11 mouse cellular contexts compared by ENCODE assay signal in genomic region chr9:121819771-121820471, GRCm38 (mm10). TPM values are rescaled to one million over a fixed set of nuclear protein-coding genes. Genes with fewer than 3 reads are reported as not detected.
A peak's percentile ranks its signal among the peaks of the same experiment; 100 is the strongest.
DNase-seq lines count a peak whose midpoint lies in the region; ATAC-seq and TF ChIP-seq lines count a peak whose summit lies in the region.
"Had no signal": no experiment of that assay in that cellular context is flagged by ENCODE, and none has a peak within 500 bp of the region (broad histone marks: within the 10 kb centered on the region; RNA-seq: fewer than 3 reads in every experiment).

No protein-coding gene starts in this region.

- H3K4me1 ChIP-seq in hindbrain, embryonic 13.5 days (replicated peaks): peaks cover 29% of the 10 kb centered on the region
- H3K4me1 ChIP-seq in hindbrain, embryonic 12.5 days: peaks cover 17% of the 10 kb centered on the region
- peaks cover 31% of the 10 kb centered on the region for H3K4me1 ChIP-seq in neural tube, embryonic 15.5 days
- peaks cover 12% of the 10 kb centered on the region for H3K4me1 ChIP-seq in embryonic facial prominence, embryonic 13.5 days
- no peaks in the 10 kb centered on the region for H3K4me1 ChIP-seq in stomach, postnatal 0 days (replicated peaks; ENCODE audit: control insufficient read depth, insufficient read depth)
- H3K4me1 ChIP-seq: liver, embryonic 15.5 days had no signal

- WGBS in hindbrain, embryonic 13.5 days: 55% methylated on average over 7 of the region's 7 CpGs
- 64% methylated on average over 7 of the region's 7 CpGs for WGBS in hindbrain, embryonic 12.5 days
- 51% methylated on average over 7 of the region's 7 CpGs for WGBS in neural tube, embryonic 15.5 days
- WGBS in embryonic facial prominence, embryonic 13.5 days: 38% methylated on average over 7 of the region's 7 CpGs
- WGBS in stomach, postnatal 0 days: 37% methylated on average over 7 of the region's 7 CpGs

- no peak for TF ChIP-seq EP300 in stomach, postnatal 0 days (optimal IDR thresholded peaks at IDR 0.05)

- no peaks in the 10 kb centered on the region for H3K27me3 ChIP-seq in hindbrain, embryonic 13.5 days
- H3K27me3 ChIP-seq in hindbrain, embryonic 12.5 days: no peaks in the 10 kb centered on the region
- H3K27me3 ChIP-seq in neural tube, embryonic 15.5 days (replicated peaks): no peaks in the 10 kb centered on the region
- H3K27me3 ChIP-seq in embryonic facial prominence, embryonic 13.5 days: no peaks in the 10 kb centered on the region
- no peaks in the 10 kb centered on the region for H3K27me3 ChIP-seq in stomach, postnatal 0 days (ENCODE audit: control insufficient read depth, insufficient read depth, low read length)
- H3K27me3 ChIP-seq: liver, embryonic 15.5 days had no signal

- H3K4me3 ChIP-seq in hindbrain, embryonic 13.5 days: no peak overlapping the region
- no peak overlapping the region for H3K4me3 ChIP-seq in hindbrain, embryonic 12.5 days
- H3K4me3 ChIP-seq in neural tube, embryonic 15.5 days (replicated peaks): no peak overlapping the region
- H3K4me3 ChIP-seq in embryonic facial prominence, embryonic 13.5 days: no peak overlapping the region
- no peak overlapping the region for H3K4me3 ChIP-seq in stomach, postnatal 0 days (ENCODE audit: low read depth, low read length)
- H3K4me3 ChIP-seq: liver, embryonic 15.5 days had no signal

- no peaks in the 10 kb centered on the region for H3K9me3 ChIP-seq in hindbrain, embryonic 13.5 days
- H3K9me3 ChIP-seq in hindbrain, embryonic 12.5 days (replicated peaks): no peaks in the 10 kb centered on the region
- no peaks in the 10 kb centered on the region for H3K9me3 ChIP-seq in neural tube, embryonic 15.5 days (replicated peaks)
- no peaks in the 10 kb centered on the region for H3K9me3 ChIP-seq in embryonic facial prominence, embryonic 13.5 days
- H3K9me3 ChIP-seq in stomach, postnatal 0 days (ENCODE audit: control insufficient read depth, low read length): no peaks in the 10 kb centered on the region
- H3K9me3 ChIP-seq: liver, embryonic 15.5 days had no signal

- H3K9ac ChIP-seq in hindbrain, embryonic 13.5 days: no peak overlapping the region
- H3K9ac ChIP-seq in hindbrain, embryonic 12.5 days: no peak overlapping the region
- H3K9ac ChIP-seq in neural tube, embryonic 15.5 days (replicated peaks): no peak overlapping the region
- peak overlapping the region; percentile 54; the same call in 1 of the 2 replicates for H3K9ac ChIP-seq in embryonic facial prominence, embryonic 13.5 days
- H3K9ac ChIP-seq in stomach, postnatal 0 days (ENCODE audit: low read length): no peak overlapping the region
- H3K9ac ChIP-seq: liver, embryonic 15.5 days had no signal

- H3K36me3 ChIP-seq in hindbrain, embryonic 13.5 days: no peaks in the 10 kb centered on the region
- no peaks in the 10 kb centered on the region for H3K36me3 ChIP-seq in hindbrain, embryonic 12.5 days
- no peaks in the 10 kb centered on the region for H3K36me3 ChIP-seq in neural tube, embryonic 15.5 days
- H3K36me3 ChIP-seq in embryonic facial prominence, embryonic 13.5 days: no peaks in the 10 kb centered on the region
- H3K36me3 ChIP-seq in stomach, postnatal 0 days (ENCODE audit: control insufficient read depth, insufficient read depth, low read length): no peaks in the 10 kb centered on the region
- H3K36me3 ChIP-seq: liver, embryonic 15.5 days had no signal

- H3K27ac ChIP-seq in hindbrain, embryonic 13.5 days: peak overlapping the region; percentile 36
- H3K27ac ChIP-seq in hindbrain, embryonic 12.5 days: no peak overlapping the region
- peak overlapping the region; percentile 28; the same call in 1 of the 2 replicates for H3K27ac ChIP-seq in neural tube, embryonic 15.5 days (replicated peaks)
- H3K27ac ChIP-seq in embryonic facial prominence, embryonic 13.5 days: peak overlapping the region; percentile 82
- H3K27ac ChIP-seq in stomach, postnatal 0 days (replicated peaks): peak overlapping the region; percentile 73
- H3K27ac ChIP-seq: liver, embryonic 15.5 days had no signal

- H3K4me2 ChIP-seq in hindbrain, embryonic 13.5 days: no peak overlapping the region
- H3K4me2 ChIP-seq in hindbrain, embryonic 12.5 days (replicated peaks): no peak overlapping the region
- no peak overlapping the region for H3K4me2 ChIP-seq in neural tube, embryonic 15.5 days
- H3K4me2 ChIP-seq in embryonic facial prominence, embryonic 13.5 days: no peak overlapping the region
- H3K4me2 ChIP-seq in stomach, postnatal 0 days (replicated peaks; ENCODE audit: low read depth): no peak overlapping the region
- H3K4me2 ChIP-seq: liver, embryonic 15.5 days had no signal

- ATAC-seq in hindbrain, embryonic 13.5 days (ENCODE audit: low FRiP score): no peak
- ATAC-seq in hindbrain, embryonic 12.5 days (ENCODE audit: low FRiP score): no peak
- ATAC-seq in neural tube, embryonic 15.5 days (ENCODE audit: low FRiP score): no peak
- ATAC-seq in embryonic facial prominence, embryonic 13.5 days (ENCODE audit: insufficient number of reproducible peaks, insufficient read depth, low FRiP score, low TSS enrichment, low read depth): no peak
- no peak for ATAC-seq in stomach, postnatal 0 days (ENCODE audit: low FRiP score, low TSS enrichment)
- ATAC-seq: inflammation-experienced regulatory T-cells, adult 6 months had no signal

- no peak for DNase-seq in neural tube, embryonic 10.5 days (ENCODE audit: extremely low spot score, low spot score)
- DNase-seq in stomach, postnatal 0 days (ENCODE audit: low spot score): no peak
- DNase-seq in natural killer cell, adult 2 months (ENCODE audit: low spot score in 2 of 2): no peak
- DNase-seq in lung, postnatal 4 days: no peak
- DNase-seq: right cerebral cortex, postnatal 25 days had no signal

- TF ChIP-seq CTCF in stomach, postnatal 0 days (IDR thresholded peaks at IDR 0.05; ENCODE audit: low read depth): no peak

RNA-seq across cellular contexts. Expression of gene Ccdc13, which starts 19.3 kb away (rescaled TPM):
- 3.2 and 3.7 TPM in 2 replicates for polyA plus RNA-seq in hindbrain, embryonic 13.5 days (2015; fragmentation: Nextera tagmentation; extraction: Ambion mirVana)
- polyA plus RNA-seq in hindbrain, embryonic 12.5 days (2016; fragmentation: Nextera tagmentation; extraction: Ambion mirVana): 2.9 and 4.4 TPM in 2 replicates
- polyA plus RNA-seq in neural tube, embryonic 15.5 days (2015; fragmentation: Nextera tagmentation; extraction: Ambion mirVana): 2.1 and 4.0 TPM in 2 replicates
- 0.85 and 1.0 TPM in 2 replicates for polyA plus RNA-seq in embryonic facial prominence, embryonic 13.5 days (2015; fragmentation: Nextera tagmentation; extraction: Ambion mirVana)
- polyA plus RNA-seq in stomach, postnatal 0 days (2015; fragmentation: Nextera tagmentation; extraction: Ambion mirVana): 0.16 and 0.19 TPM in 2 replicates
- polyA plus RNA-seq: inflammation-experienced regulatory T-cells, adult 6 months; liver, embryonic 15.5 days had no signal

RNA-seq across cellular contexts. Expression of gene Hhatl, which starts 27.6 kb away (rescaled TPM):
- polyA plus RNA-seq in hindbrain, embryonic 13.5 days (2015; fragmentation: Nextera tagmentation; extraction: Ambion mirVana): not detected in 2 replicates
- 0.13 and 0.15 TPM in 2 replicates for polyA plus RNA-seq in hindbrain, embryonic 12.5 days (2016; fragmentation: Nextera tagmentation; extraction: Ambion mirVana)
- 0.38 and 0.64 TPM in 2 replicates for polyA plus RNA-seq in neural tube, embryonic 15.5 days (2015; fragmentation: Nextera tagmentation; extraction: Ambion mirVana)
- 0.20 TPM in 1 of 2 replicates, not detected in the other for polyA plus RNA-seq in embryonic facial prominence, embryonic 13.5 days (2015; fragmentation: Nextera tagmentation; extraction: Ambion mirVana)
- 1.5 and 2.0 TPM in 2 replicates for polyA plus RNA-seq in stomach, postnatal 0 days (2015; fragmentation: Nextera tagmentation; extraction: Ambion mirVana)
- polyA plus RNA-seq: inflammation-experienced regulatory T-cells, adult 6 months had no signal

RNA-seq across cellular contexts. Expression of gene Higd1a, which starts 38.2 kb away (rescaled TPM):
- polyA plus RNA-seq in hindbrain, embryonic 13.5 days (2015; fragmentation: Nextera tagmentation; extraction: Ambion mirVana): 144 and 145 TPM in 2 replicates
- polyA plus RNA-seq in hindbrain, embryonic 12.5 days (2016; fragmentation: Nextera tagmentation; extraction: Ambion mirVana): 139 and 144 TPM in 2 replicates
- polyA plus RNA-seq in neural tube, embryonic 15.5 days (2015; fragmentation: Nextera tagmentation; extraction: Ambion mirVana): 149 and 169 TPM in 2 replicates
- 162 and 168 TPM in 2 replicates for polyA plus RNA-seq in embryonic facial prominence, embryonic 13.5 days (2015; fragmentation: Nextera tagmentation; extraction: Ambion mirVana)
- polyA plus RNA-seq in stomach, postnatal 0 days (2015; fragmentation: Nextera tagmentation; extraction: Ambion mirVana): 631 and 679 TPM in 2 replicates

RNA-seq across cellular contexts. Expression of gene Klhl40, which starts 42.5 kb away (rescaled TPM):
- polyA plus RNA-seq in hindbrain, embryonic 13.5 days (2015; fragmentation: Nextera tagmentation; extraction: Ambion mirVana): 1.2 and 1.3 TPM in 2 replicates
- 0.48 and 2.7 TPM in 2 replicates for polyA plus RNA-seq in hindbrain, embryonic 12.5 days (2016; fragmentation: Nextera tagmentation; extraction: Ambion mirVana)
- polyA plus RNA-seq in neural tube, embryonic 15.5 days (2015; fragmentation: Nextera tagmentation; extraction: Ambion mirVana): 2.7 and 3.6 TPM in 2 replicates
- 1.1 and 1.2 TPM in 2 replicates for polyA plus RNA-seq in embryonic facial prominence, embryonic 13.5 days (2015; fragmentation: Nextera tagmentation; extraction: Ambion mirVana)
- polyA plus RNA-seq in stomach, postnatal 0 days (2015; fragmentation: Nextera tagmentation; extraction: Ambion mirVana): 0.42 and 0.46 TPM in 2 replicates
- polyA plus RNA-seq: inflammation-experienced regulatory T-cells, adult 6 months had no signal
